Mouse (Mus musculus) limb, embryonic 15.5 days (tissue): ENCODE data around the gene H2-Ob. TPM values are rescaled to one million over a fixed set of nuclear protein-coding genes. Genes with fewer than 3 reads are reported as not detected.

ENCODE experiments used
- ATAC-seq: fragments of 200-750 bp; cut with Nextera tagmentation; 2 replicates; pipeline ENCODE4 v1.8.0; 2017; ENCODE audit warnings: low read depth, moderate TSS enrichment; ENCODE audit not compliant: insufficient number of reproducible peaks, low FRiP score, low TSS enrichment
- H3K27ac ChIP-seq: fragments of 300-500 bp; sonication (generic); 2 replicates; pipeline ENCODE4 v1.5.1; 2015; ENCODE audit warnings: moderate library complexity, mild to moderate bottlenecking, inconsistent platforms
- H3K27me3 ChIP-seq: fragments of 300-500 bp; sonication (generic); 2 replicates; pipeline ENCODE4 v1.6.1; 2015; ENCODE audit warnings: inconsistent platforms
- H3K36me3 ChIP-seq: fragments of 300-500 bp; sonication (generic); 2 replicates; pipeline ENCODE4 v1.6.1; 2015; ENCODE audit warnings: inconsistent platforms
- H3K4me1 ChIP-seq: fragments of 300-500 bp; sonication (generic); 2 replicates; pipeline ENCODE4 v1.6.1; 2015; ENCODE audit warnings: inconsistent platforms
- H3K4me2 ChIP-seq: fragments of 300-500 bp; sonication (generic); 2 replicates; pipeline ENCODE4 v1.6.1; 2015; ENCODE audit warnings: mild to moderate bottlenecking, inconsistent platforms
- H3K4me3 ChIP-seq: fragments of 300-500 bp; sonication (generic); 2 replicates; pipeline ENCODE4 v1.5.1; 2015; ENCODE audit warnings: mild to moderate bottlenecking, inconsistent platforms
- H3K9ac ChIP-seq: fragments of 300-500 bp; sonication (generic); 2 replicates; pipeline ENCODE4 v1.6.1; 2015; ENCODE audit warnings: inconsistent platforms
- H3K9me3 ChIP-seq: fragments of 300-500 bp; sonication (generic); 2 replicates; pipeline ENCODE4 v1.6.1; 2016; ENCODE audit warnings: inconsistent platforms
- WGBS: fragments of 180-500 bp; shearing (Covaris S2); methylation state at CpG from one replicate; pipeline ENCODE4 v1.1.7; 2015; 5-methylcytosine and 5-hydroxymethylcytosine counted together
- polyA plus RNA-seq: library from polyadenylated mRNA; unstranded; fragments of >200 nt; fragmentation: Nextera tagmentation; extraction: Ambion mirVana; gene quantifications from 2 replicates; pipeline ENCODE4 v1.2.1, GENCODE M21; 2015

The H2-Ob gene
- polyA plus RNA-seq, 1 experiment from 2014 or later, result not detected

GRCm38 (mm10) chr17:34291609-34292008, 52.9 kb downstream of the H2-Ob start:
- Histone ChIP-seq H3K9ac (no peak overlapping the region), H3K4me1 (peaks cover 5% of the 10 kb centered on the region; the same call in 1 of the 2 replicates), H3K36me3 (no peaks in the 10 kb centered on the region), H3K27me3 (no peaks in the 10 kb centered on the region), H3K4me2 (no peak overlapping the region), H3K4me3 (no peak overlapping the region), H3K9me3 (no peaks in the 10 kb centered on the region), H3K27ac (no peak overlapping the region)
- WGBS, result 15% methylated on average over 8 of the region's 8 CpGs
- ATAC-seq, result no peak; the same call in 1 of the 2 replicates

- Histone ChIP-seq H3K4me1 (peaks cover 5% of the 10 kb centered on the region; the same call in 1 of the 2 replicates), H3K36me3 (no peaks in the 10 kb centered on the region), H3K9ac (no peak overlapping the region), H3K9me3 (no peaks in the 10 kb centered on the region), H3K27me3 (no peaks in the 10 kb centered on the region), H3K4me2 (no peak overlapping the region), H3K27ac (no peak overlapping the region), H3K4me3 (no peak overlapping the region)
- 94% methylated on average over 4 of the region's 4 CpGs for WGBS
- no peak for ATAC-seq
These were observed 53.9 kb downstream of the H2-Ob start for GRCm38 (mm10) chr17:34292570-34292969.

GRCm38 (mm10) chr17:34293533-34293932, 54.8 kb downstream of the H2-Ob start:
- H3K4me3 ChIP-seq, result no peak overlapping the region
- 55% methylated on average over 2 of the region's 2 CpGs for WGBS
- H3K36me3 ChIP-seq, result no peaks in the 10 kb centered on the region
- no peaks in the 10 kb centered on the region for H3K9me3 ChIP-seq
- H3K4me1 ChIP-seq, result peaks cover 5% of the 10 kb centered on the region; the same call in 1 of the 2 replicates
- ATAC-seq, result no peak
- H3K27ac ChIP-seq, result no peak overlapping the region
- no peak overlapping the region for H3K9ac ChIP-seq
- no peak overlapping the region for H3K4me2 ChIP-seq
- H3K27me3 ChIP-seq, result no peaks in the 10 kb centered on the region

GRCm38 (mm10) chr17:34294249-34294648, 55.5 kb downstream of the H2-Ob start:
- Histone ChIP-seq H3K9me3 (no peaks in the 10 kb centered on the region), H3K27me3 (no peaks in the 10 kb centered on the region), H3K36me3 (no peaks in the 10 kb centered on the region), H3K9ac (no peak overlapping the region), H3K4me3 (no peak overlapping the region), H3K4me1 (peaks cover 5% of the 10 kb centered on the region; the same call in 1 of the 2 replicates), H3K27ac (no peak overlapping the region), H3K4me2 (no peak overlapping the region)
- 68% methylated on average over 4 of the region's 4 CpGs for WGBS
- ATAC-seq, result no peak

GRCm38 (mm10) chr17:34295307-34295706, 56.6 kb downstream of the H2-Ob start:
- no peak overlapping the region for H3K4me3 ChIP-seq
- H3K27ac ChIP-seq, result no peak overlapping the region
- no peaks in the 10 kb centered on the region for H3K27me3 ChIP-seq
- peaks cover 5% of the 10 kb centered on the region; the same call in 1 of the 2 replicates for H3K4me1 ChIP-seq
- no peak for ATAC-seq
- no peaks in the 10 kb centered on the region for H3K9me3 ChIP-seq
- H3K9ac ChIP-seq, result no peak overlapping the region
- H3K36me3 ChIP-seq, result no peaks in the 10 kb centered on the region
- no peak overlapping the region for H3K4me2 ChIP-seq

- Histone ChIP-seq H3K4me3 (peak overlapping the region; percentile 35), H3K4me1 (peaks cover 5% of the 10 kb centered on the region; the same call in 1 of the 2 replicates), H3K27me3 (no peaks in the 10 kb centered on the region), H3K27ac (no peak overlapping the region), H3K9me3 (no peaks in the 10 kb centered on the region), H3K4me2 (peak overlapping the region; percentile 55), H3K36me3 (no peaks in the 10 kb centered on the region), H3K9ac (no peak overlapping the region)
- no peak for ATAC-seq
- 23% methylated on average over 23 of the region's 23 CpGs for WGBS
These were observed 57.4 kb downstream of the H2-Ob start for GRCm38 (mm10) chr17:34295891-34296794.

- H3K27ac ChIP-seq, result no peak overlapping the region
- no peak overlapping the region for H3K9ac ChIP-seq
- H3K9me3 ChIP-seq, result no peaks in the 10 kb centered on the region
- no peak overlapping the region for H3K4me3 ChIP-seq
- no peaks in the 10 kb centered on the region for H3K27me3 ChIP-seq
- peaks cover 5% of the 10 kb centered on the region; the same call in 1 of the 2 replicates for H3K4me1 ChIP-seq
- WGBS, result 58% methylated on average over 3 of the region's 3 CpGs
- no peak for ATAC-seq
- H3K4me2 ChIP-seq, result no peak overlapping the region
- no peaks in the 10 kb centered on the region for H3K36me3 ChIP-seq
These were observed 60.7 kb downstream of the H2-Ob start for GRCm38 (mm10) chr17:34299356-34299755.

- Histone ChIP-seq H3K9me3 (no peaks in the 10 kb centered on the region), H3K27me3 (no peaks in the 10 kb centered on the region), H3K4me1 (peaks cover 5% of the 10 kb centered on the region; the same call in 1 of the 2 replicates), H3K36me3 (no peaks in the 10 kb centered on the region), H3K9ac (no peak overlapping the region), H3K4me2 (no peak overlapping the region), H3K4me3 (no peak overlapping the region), H3K27ac (no peak overlapping the region)
- ATAC-seq, result no peak
- WGBS, result 87% methylated on average over 8 of the region's 8 CpGs
These were observed 61.4 kb downstream of the H2-Ob start for GRCm38 (mm10) chr17:34300071-34300470.

GRCm38 (mm10) chr17:34300691-34301566, 62.2 kb downstream of the H2-Ob start:
- Histone ChIP-seq H3K9ac (no peak overlapping the region), H3K36me3 (no peaks in the 10 kb centered on the region), H3K9me3 (no peaks in the 10 kb centered on the region), H3K27me3 (no peaks in the 10 kb centered on the region), H3K27ac (no peak overlapping the region), H3K4me3 (no peak overlapping the region), H3K4me2 (no peak overlapping the region), H3K4me1 (peaks cover 3% of the 10 kb centered on the region; the same call in 1 of the 2 replicates)
- no peak for ATAC-seq
- WGBS, result 72% methylated on average over 23 of the region's 23 CpGs

GRCm38 (mm10) chr17:34301670-34302190, 63.0 kb downstream of the H2-Ob start:
- no peaks in the 10 kb centered on the region for H3K27me3 ChIP-seq

GRCm38 (mm10) chr17:34303789-34304188, 65.1 kb downstream of the H2-Ob start:
- no peak for ATAC-seq
- Histone ChIP-seq H3K4me2 (no peak overlapping the region), H3K9me3 (no peaks in the 10 kb centered on the region), H3K4me1 (no peaks in the 10 kb centered on the region), H3K36me3 (no peaks in the 10 kb centered on the region), H3K27ac (no peak overlapping the region), H3K4me3 (no peak overlapping the region), H3K27me3 (0 out of 2 replicates have a peak, but pooled peaks cover 4% of the 10 kb centered on the region), H3K9ac (no peak overlapping the region)
- WGBS, result 60% methylated on average over 2 of the region's 2 CpGs

More at GRCm38 (mm10) chr17:34301670-34302190, 63.0 kb downstream of the H2-Ob start:
- Histone ChIP-seq H3K9ac (no peak overlapping the region), H3K4me2 (no peak overlapping the region), H3K4me1 (no peaks in the 10 kb centered on the region), H3K4me3 (no peak overlapping the region), H3K9me3 (no peaks in the 10 kb centered on the region), H3K27ac (no peak overlapping the region), H3K36me3 (no peaks in the 10 kb centered on the region)
- 86% methylated on average over 4 of the region's 4 CpGs for WGBS
- no peak for ATAC-seq
